7 mouse cellular contexts compared by ENCODE assay signal in the genomic region with DNA sequence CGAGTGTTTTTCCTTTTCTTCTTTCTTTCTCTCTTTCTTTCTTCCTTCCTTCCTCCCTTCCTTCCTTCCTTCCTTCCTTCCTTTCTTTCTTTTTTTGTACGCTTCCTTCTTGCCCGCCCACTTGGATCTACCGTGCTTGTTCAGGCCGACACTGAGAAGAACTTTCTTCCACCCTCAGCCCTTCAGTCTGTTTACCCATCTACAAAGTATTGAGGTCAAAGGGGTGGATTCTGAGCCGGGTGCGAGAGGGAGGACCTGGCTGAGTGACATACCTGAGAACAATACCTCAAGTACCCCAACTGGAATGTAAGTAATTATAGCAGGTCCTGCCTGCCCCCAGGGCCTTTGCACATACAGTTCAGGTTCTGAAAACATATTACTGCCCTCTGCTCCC. TPM values are rescaled to one million over a fixed set of nuclear protein-coding genes. Genes with fewer than 3 reads are reported as not detected.
DNase-seq lines count a peak whose midpoint lies in the region; ATAC-seq and TF ChIP-seq lines count a peak whose summit lies in the region.

No protein-coding gene starts in this region.

- TF ChIP-seq POLR2A in limb, embryonic 14.5 days (IDR thresholded peaks at IDR 0.05; ENCODE audit: borderline replicate concordance, extremely low read depth, insufficient read depth, insufficient read length): no peak

- no peak for ATAC-seq in megakaryocyte, adult 5-6 weeks (ENCODE audit: poor library complexity, severe bottlenecking)
- ATAC-seq in forebrain, embryonic 12.5 days (ENCODE audit: low FRiP score): no peak
- ATAC-seq in limb, embryonic 14.5 days (ENCODE audit: low FRiP score, low read depth): no peak
- ATAC-seq in stomach, embryonic 14.5 days (ENCODE audit: insufficient number of reproducible peaks, insufficient read depth, low FRiP score, low read depth): no peak

- peak overlapping the region; percentile 88 for H3K27ac ChIP-seq in forebrain, embryonic 12.5 days
- H3K27ac ChIP-seq in limb, embryonic 14.5 days (replicated peaks; ENCODE audit: low read depth, low read length): no peak overlapping the region
- peak overlapping the region; percentile 41; the same call in 1 of the 2 replicates for H3K27ac ChIP-seq in stomach, embryonic 14.5 days (ENCODE audit: low read length)

- DNase-seq in limb, embryonic 14.5 days (ENCODE audit: low spot score): no peak
- DNase-seq in left cerebral cortex, postnatal 4 days: no peak
- DNase-seq in layer of hippocampus, postnatal 36 days: no peak

- H3K36me3 ChIP-seq in megakaryocyte, embryonic 14.5 days (replicated peaks; ENCODE audit: low read length): peaks cover 15% of the 10 kb centered on the region
- H3K36me3 ChIP-seq in forebrain, embryonic 12.5 days (replicated peaks): peaks cover 45% of the 10 kb centered on the region
- peaks cover 21% of the 10 kb centered on the region for H3K36me3 ChIP-seq in limb, embryonic 14.5 days (ENCODE audit: control insufficient read depth, insufficient read depth, low read length)
- H3K36me3 ChIP-seq in stomach, embryonic 14.5 days (ENCODE audit: control insufficient read depth, insufficient read depth, low read length): peaks cover 13% of the 10 kb centered on the region; the same call in 1 of the 2 replicates

- H3K9ac ChIP-seq in forebrain, embryonic 12.5 days: peak overlapping the region; percentile 99
- no peak overlapping the region for H3K9ac ChIP-seq in limb, embryonic 14.5 days (ENCODE audit: low read depth, low read length, severe bottlenecking)
- H3K9ac ChIP-seq in stomach, embryonic 14.5 days (replicated peaks; ENCODE audit: low read depth, low read length): 0 out of 2 replicates have a peak overlapping the region, but pooled peaks have one; percentile 7

- H3K4me3 ChIP-seq in megakaryocyte, embryonic 14.5 days (replicated peaks): peak overlapping the region; percentile 7
- H3K4me3 ChIP-seq in forebrain, embryonic 12.5 days (replicated peaks): peak overlapping the region; percentile 92
- H3K4me3 ChIP-seq in limb, embryonic 14.5 days (replicated peaks; ENCODE audit: low read length): peak overlapping the region; percentile 77
- H3K4me3 ChIP-seq in stomach, embryonic 14.5 days (ENCODE audit: low read depth, low read length): peak overlapping the region; percentile 76

- peaks cover 15% of the 10 kb centered on the region for H3K27me3 ChIP-seq in megakaryocyte, embryonic 14.5 days (replicated peaks)
- no peaks in the 10 kb centered on the region; the same call in 1 of the 2 replicates for H3K27me3 ChIP-seq in forebrain, embryonic 12.5 days
- H3K27me3 ChIP-seq in limb, embryonic 14.5 days (ENCODE audit: control insufficient read depth, insufficient read depth, low read length): no peaks in the 10 kb centered on the region
- H3K27me3 ChIP-seq in stomach, embryonic 14.5 days (ENCODE audit: control insufficient read depth, insufficient read depth, low read length): no peaks in the 10 kb centered on the region

- intact Hi-C loops in left cerebral cortex, postnatal 4 days (cut with DNase I): no loop called here

- peak overlapping the region; percentile 75 for H3K4me2 ChIP-seq in forebrain, embryonic 12.5 days
- H3K4me2 ChIP-seq in limb, embryonic 14.5 days (replicated peaks; ENCODE audit: low read depth, low read length, severe bottlenecking): peak overlapping the region; percentile 84
- peak overlapping the region; percentile 96 for H3K4me2 ChIP-seq in stomach, embryonic 14.5 days (replicated peaks; ENCODE audit: low read depth, low read length)

- H3K9me3 ChIP-seq in megakaryocyte, embryonic 14.5 days: no peaks in the 10 kb centered on the region
- no peaks in the 10 kb centered on the region for H3K9me3 ChIP-seq in forebrain, embryonic 12.5 days
- H3K9me3 ChIP-seq in limb, embryonic 14.5 days (ENCODE audit: control insufficient read depth, low read length): no peaks in the 10 kb centered on the region
- H3K9me3 ChIP-seq in stomach, embryonic 14.5 days (ENCODE audit: control insufficient read depth, low read depth, low read length): no peaks in the 10 kb centered on the region

- H3K4me1 ChIP-seq in megakaryocyte, embryonic 14.5 days: peaks cover 70% of the 10 kb centered on the region
- peaks cover 56% of the 10 kb centered on the region for H3K4me1 ChIP-seq in forebrain, embryonic 12.5 days
- H3K4me1 ChIP-seq in limb, embryonic 14.5 days (ENCODE audit: control insufficient read depth, insufficient read depth, low read length): peaks cover 12% of the 10 kb centered on the region
- peaks cover 18% of the 10 kb centered on the region for H3K4me1 ChIP-seq in stomach, embryonic 14.5 days (ENCODE audit: control insufficient read depth, insufficient read depth, low read length)

- WGBS in forebrain, embryonic 12.5 days: 13% methylated on average over 7 of the region's 7 CpGs
- 23% methylated on average over 7 of the region's 7 CpGs for WGBS in limb, embryonic 14.5 days
- WGBS in stomach, embryonic 14.5 days: 6% methylated on average over 7 of the region's 7 CpGs

RNA-seq across cellular contexts. Expression of gene Ano8, which starts 0.4 kb away (rescaled TPM):
- 3.3 and 3.4 TPM in 2 replicates for polyA plus RNA-seq in megakaryocyte, embryonic 14.5 days (2012; ENCODE audit: insufficient read depth, low replicate concordance)
- 0.47 and 1.5 TPM in 2 replicates for total RNA-seq in megakaryocyte, adult 5-6 weeks (2015)
- 3.0 and 4.2 TPM in 2 replicates for total RNA-seq in megakaryocyte, adult 5-6 weeks (2017)
- polyA plus RNA-seq in forebrain, embryonic 12.5 days (2016; fragmentation: Nextera tagmentation; extraction: Ambion mirVana): 11.1 and 13.4 TPM in 2 replicates
- 37.2 and 43.3 TPM in 2 replicates for polyA plus RNA-seq in limb, embryonic 14.5 days (2012; rRNA removed)
- 1.8 and 3.0 TPM in 2 replicates for polyA plus RNA-seq in limb, embryonic 14.5 days (2014; fragmentation: Nextera tagmentation; extraction: Ambion mirVana)
- polyA plus RNA-seq in stomach, embryonic 14.5 days (2014; fragmentation: Nextera tagmentation; extraction: Ambion mirVana): 2.3 TPM in 2 replicates
- total RNA-seq in left cerebral cortex, postnatal 4 days (2021): 10 to 100 TPM; 88.0 to 91.9 TPM
- total RNA-seq in layer of hippocampus, postnatal 36 days (2021): 10 to 100 TPM; 54.3 to 55.1 TPM

RNA-seq across cellular contexts. Expression of gene Gtpbp3, which starts 1.8 kb away (rescaled TPM):
- 17.4 and 21.7 TPM in 2 replicates for polyA plus RNA-seq in megakaryocyte, embryonic 14.5 days (2012; ENCODE audit: insufficient read depth, low replicate concordance)
- total RNA-seq in megakaryocyte, adult 5-6 weeks (2015): 3.4 and 3.7 TPM in 2 replicates
- total RNA-seq in megakaryocyte, adult 5-6 weeks (2017): 12.1 and 14.2 TPM in 2 replicates
- polyA plus RNA-seq in forebrain, embryonic 12.5 days (2016; fragmentation: Nextera tagmentation; extraction: Ambion mirVana): 12.6 and 15.1 TPM in 2 replicates
- polyA plus RNA-seq in limb, embryonic 14.5 days (2012; rRNA removed): 41.6 and 59.5 TPM in 2 replicates
- polyA plus RNA-seq in limb, embryonic 14.5 days (2014; fragmentation: Nextera tagmentation; extraction: Ambion mirVana): 5.9 and 6.8 TPM in 2 replicates
- 7.1 and 7.2 TPM in 2 replicates for polyA plus RNA-seq in stomach, embryonic 14.5 days (2014; fragmentation: Nextera tagmentation; extraction: Ambion mirVana)
- total RNA-seq in left cerebral cortex, postnatal 4 days (2021): 10 to 100 TPM; 23.0 to 24.1 TPM
- total RNA-seq in layer of hippocampus, postnatal 36 days (2021): 10 to 100 TPM; 31.7 to 33.3 TPM

RNA-seq across cellular contexts. Expression of gene Dda1, which starts 17.1 kb away (rescaled TPM):
- 346 and 1,390 TPM in 2 replicates for polyA plus RNA-seq in megakaryocyte, embryonic 14.5 days (2012; ENCODE audit: insufficient read depth, low replicate concordance)
- total RNA-seq in megakaryocyte, adult 5-6 weeks (2015): 39.1 and 44.0 TPM in 2 replicates
- total RNA-seq in megakaryocyte, adult 5-6 weeks (2017): 14.2 and 26.3 TPM in 2 replicates
- polyA plus RNA-seq in forebrain, embryonic 12.5 days (2016; fragmentation: Nextera tagmentation; extraction: Ambion mirVana): 146 and 155 TPM in 2 replicates
- polyA plus RNA-seq in limb, embryonic 14.5 days (2012; rRNA removed): 101 and 127 TPM in 2 replicates
- 94.6 and 99.6 TPM in 2 replicates for polyA plus RNA-seq in limb, embryonic 14.5 days (2014; fragmentation: Nextera tagmentation; extraction: Ambion mirVana)
- polyA plus RNA-seq in stomach, embryonic 14.5 days (2014; fragmentation: Nextera tagmentation; extraction: Ambion mirVana): 94.8 and 98.9 TPM in 2 replicates
- total RNA-seq in left cerebral cortex, postnatal 4 days (2021): 100 to 1,000 TPM; 135 to 139 TPM
- total RNA-seq in layer of hippocampus, postnatal 36 days (2021): 10 to 100 TPM; 87.6 to 93.5 TPM

RNA-seq across cellular contexts. Expression of gene Mrpl34, which starts 21.4 kb away (rescaled TPM):
- 206 and 242 TPM in 2 replicates for polyA plus RNA-seq in megakaryocyte, embryonic 14.5 days (2012; ENCODE audit: insufficient read depth, low replicate concordance)
- 31.6 and 40.1 TPM in 2 replicates for total RNA-seq in megakaryocyte, adult 5-6 weeks (2015)
- total RNA-seq in megakaryocyte, adult 5-6 weeks (2017): 33.5 and 36.1 TPM in 2 replicates
- polyA plus RNA-seq in forebrain, embryonic 12.5 days (2016; fragmentation: Nextera tagmentation; extraction: Ambion mirVana): 207 and 219 TPM in 2 replicates
- polyA plus RNA-seq in limb, embryonic 14.5 days (2012; rRNA removed): 62.3 and 70.6 TPM in 2 replicates
- polyA plus RNA-seq in limb, embryonic 14.5 days (2014; fragmentation: Nextera tagmentation; extraction: Ambion mirVana): 121 and 130 TPM in 2 replicates
- 139 and 154 TPM in 2 replicates for polyA plus RNA-seq in stomach, embryonic 14.5 days (2014; fragmentation: Nextera tagmentation; extraction: Ambion mirVana)
- 10 to 100 TPM; 71.3 to 73.7 TPM for total RNA-seq in left cerebral cortex, postnatal 4 days (2021)
- 10 to 100 TPM; 49.6 to 52.1 TPM for total RNA-seq in layer of hippocampus, postnatal 36 days (2021)

RNA-seq across cellular contexts. Expression of gene Abhd8, which starts 22.7 kb away (rescaled TPM):
- polyA plus RNA-seq in megakaryocyte, embryonic 14.5 days (2012; ENCODE audit: insufficient read depth, low replicate concordance): 8.9 and 22.6 TPM in 2 replicates
- total RNA-seq in megakaryocyte, adult 5-6 weeks (2015): 2.4 and 3.1 TPM in 2 replicates
- total RNA-seq in megakaryocyte, adult 5-6 weeks (2017): 5.8 and 7.4 TPM in 2 replicates
- 99.3 and 99.8 TPM in 2 replicates for polyA plus RNA-seq in forebrain, embryonic 12.5 days (2016; fragmentation: Nextera tagmentation; extraction: Ambion mirVana)
- polyA plus RNA-seq in limb, embryonic 14.5 days (2012; rRNA removed): 72.6 and 88.1 TPM in 2 replicates
- 48.6 and 57.1 TPM in 2 replicates for polyA plus RNA-seq in limb, embryonic 14.5 days (2014; fragmentation: Nextera tagmentation; extraction: Ambion mirVana)
- polyA plus RNA-seq in stomach, embryonic 14.5 days (2014; fragmentation: Nextera tagmentation; extraction: Ambion mirVana): 28.4 and 30.0 TPM in 2 replicates
- total RNA-seq in left cerebral cortex, postnatal 4 days (2021): 100 to 1,000 TPM; 113 to 121 TPM
- 100 to 1,000 TPM; 274 to 278 TPM for total RNA-seq in layer of hippocampus, postnatal 36 days (2021)

Comparison
In these comparisons a context has a peak if more than half of its experiments do, and no peak if none do; other contexts are left out.
1. H3K4me3 ChIP-seq: peak in every context shown above with its lines; median percentile 92 in forebrain, embryonic 12.5 days; 77 in limb, embryonic 14.5 days; 76 in stomach, embryonic 14.5 days; 7 in megakaryocyte, embryonic 14.5 days.